8 mouse cellular contexts compared by ENCODE assay signal in genomic region chr9:13827406-13828086, GRCm38 (mm10). TPM values are rescaled to one million over a fixed set of nuclear protein-coding genes. Genes with fewer than 3 reads are reported as not detected.
DNase-seq lines count a peak whose midpoint lies in the region; ATAC-seq and TF ChIP-seq lines count a peak whose summit lies in the region.

Fam76b (plus strand) TSS chr9:13827716.

- under 1% methylated on average over 67 of the region's 67 CpGs for WGBS in bone marrow, adult 2 months
- WGBS in embryonic facial prominence, embryonic 15.5 days = under 1% methylated on average over 66 of the region's 67 CpGs
- WGBS in limb, embryonic 14.5 days = under 1% methylated on average over 60 of the region's 67 CpGs
- under 1% methylated on average over 67 of the region's 67 CpGs for WGBS in midbrain, postnatal 0 days

- H3K9me3 ChIP-seq in embryonic facial prominence, embryonic 15.5 days (replicated peaks) = no peaks in the 10 kb centered on the region
- no peaks in the 10 kb centered on the region for H3K9me3 ChIP-seq in limb, embryonic 14.5 days (ENCODE audit: control insufficient read depth, low read length)
- H3K9me3 ChIP-seq in midbrain, postnatal 0 days (ENCODE audit: low read length) = no peaks in the 10 kb centered on the region

- H3K36me3 ChIP-seq in embryonic facial prominence, embryonic 15.5 days = peaks cover 17% of the 10 kb centered on the region
- H3K36me3 ChIP-seq in limb, embryonic 14.5 days (ENCODE audit: control insufficient read depth, insufficient read depth, low read length) = peaks cover 22% of the 10 kb centered on the region
- peaks cover 13% of the 10 kb centered on the region; the same call in 1 of the 2 replicates for H3K36me3 ChIP-seq in midbrain, postnatal 0 days (ENCODE audit: insufficient read depth, low read length)

- no peaks in the 10 kb centered on the region for H3K27me3 ChIP-seq in embryonic facial prominence, embryonic 15.5 days
- H3K27me3 ChIP-seq in limb, embryonic 14.5 days (ENCODE audit: control insufficient read depth, insufficient read depth, low read length) = no peaks in the 10 kb centered on the region
- H3K27me3 ChIP-seq in midbrain, postnatal 0 days (ENCODE audit: insufficient read depth, low read length) = no peaks in the 10 kb centered on the region

- H3K4me2 ChIP-seq in embryonic facial prominence, embryonic 15.5 days (replicated peaks) = peak within 1 kb of the TSS; percentile 71
- peak within 1 kb of the TSS; percentile 79 for H3K4me2 ChIP-seq in limb, embryonic 14.5 days (replicated peaks; ENCODE audit: low read depth, low read length, severe bottlenecking)
- peak within 1 kb of the TSS; percentile 78 for H3K4me2 ChIP-seq in midbrain, postnatal 0 days (ENCODE audit: low read depth, low read length, poor library complexity, severe bottlenecking)

- H3K9ac ChIP-seq in embryonic facial prominence, embryonic 15.5 days = peak within 1 kb of the TSS; percentile 97
- H3K9ac ChIP-seq in limb, embryonic 14.5 days (ENCODE audit: low read depth, low read length, severe bottlenecking) = peak within 1 kb of the TSS; percentile 92
- peak within 1 kb of the TSS; percentile 87 for H3K9ac ChIP-seq in midbrain, postnatal 0 days (replicated peaks; ENCODE audit: low read length, poor library complexity, severe bottlenecking)

- ATAC-seq in embryonic facial prominence, embryonic 15.5 days (ENCODE audit: insufficient number of reproducible peaks, low FRiP score, low TSS enrichment, low read depth) = peak; percentile 95
- ATAC-seq in limb, embryonic 14.5 days (ENCODE audit: low FRiP score, low read depth) = peak; percentile 92
- ATAC-seq in midbrain, postnatal 0 days (ENCODE audit: low FRiP score) = peak; percentile 95

- DNase-seq in 416B (ENCODE audit: low read depth) = peak; percentile 100
- peak; percentile 100 for DNase-seq in heart, adult 8-10 months (ENCODE audit: low spot score)
- DNase-seq in kidney, adult 9 months = peak; percentile 100
- peak; percentile 100 for DNase-seq in limb, embryonic 14.5 days (ENCODE audit: low spot score)
- peak; percentile 100 for DNase-seq in midbrain, postnatal 0 days (ENCODE audit: low spot score)
- DNase-seq in spleen, postnatal 14 days (ENCODE audit: low spot score in 2 of 2) = peak; percentile 97 to 98

- peaks cover 2% of the 10 kb centered on the region; the same call in 1 of the 2 replicates for H3K4me1 ChIP-seq in bone marrow, adult 2 months (ENCODE audit: control insufficient read depth, insufficient read depth, low read length)
- H3K4me1 ChIP-seq in embryonic facial prominence, embryonic 15.5 days = peaks cover 22% of the 10 kb centered on the region
- H3K4me1 ChIP-seq in limb, embryonic 14.5 days (ENCODE audit: control insufficient read depth, insufficient read depth, low read length) = peaks cover 18% of the 10 kb centered on the region
- H3K4me1 ChIP-seq in midbrain, postnatal 0 days (ENCODE audit: insufficient read depth, low read length) = 0 out of 2 replicates have a peak, but pooled peaks cover 9% of the 10 kb centered on the region

- TF ChIP-seq POLR2A in bone marrow, adult 2 months (IDR thresholded peaks at IDR 0.05; ENCODE audit: borderline replicate concordance, control insufficient read depth, low read depth, low read length) = peak; percentile 91; the same call in 1 of the 2 replicates
- peak; percentile 29; the same call in 1 of the 2 replicates for TF ChIP-seq POLR2A in limb, embryonic 14.5 days (IDR thresholded peaks at IDR 0.05; ENCODE audit: borderline replicate concordance, extremely low read depth, insufficient read depth, insufficient read length)

- TF ChIP-seq CTCF in bone marrow, adult 2 months (IDR thresholded peaks at IDR 0.05; ENCODE audit: control insufficient read depth, insufficient read depth, low read length) = no peak
- no peak for TF ChIP-seq CTCF in midbrain, postnatal 0 days (IDR thresholded peaks at IDR 0.05)

- H3K27ac ChIP-seq in bone marrow, adult 2 months (ENCODE audit: control insufficient read depth, insufficient read depth, low read depth, low read length, poor library complexity) = peak within 1 kb of the TSS; percentile 96
- H3K27ac ChIP-seq in embryonic facial prominence, embryonic 15.5 days (replicated peaks) = peak within 1 kb of the TSS; percentile 99
- H3K27ac ChIP-seq in limb, embryonic 14.5 days (replicated peaks; ENCODE audit: low read depth, low read length) = peak within 1 kb of the TSS; percentile 99
- H3K27ac ChIP-seq in midbrain, postnatal 0 days (ENCODE audit: low read depth, low read length) = peak within 1 kb of the TSS; percentile 97

- peak within 1 kb of the TSS; percentile 82 for H3K4me3 ChIP-seq in bone marrow, adult 2 months (replicated peaks; ENCODE audit: control insufficient read depth, low read depth, low read length)
- H3K4me3 ChIP-seq in embryonic facial prominence, embryonic 15.5 days (replicated peaks) = peak within 1 kb of the TSS; percentile 91
- H3K4me3 ChIP-seq in limb, embryonic 14.5 days (replicated peaks; ENCODE audit: low read length) = peak within 1 kb of the TSS; percentile 82
- peak within 1 kb of the TSS; percentile 70 for H3K4me3 ChIP-seq in midbrain, postnatal 0 days (ENCODE audit: low read depth, low read length)

RNA-seq across cellular contexts. Expression of gene Fam76b, which starts in this region (rescaled TPM):
- polyA plus RNA-seq in bone marrow, adult 2 months (2011; ENCODE audit: insufficient read depth, insufficient read length, low replicate concordance, missing spikeins) = 13.0 and 26.3 TPM in 2 replicates
- 22.0 and 23.5 TPM in 2 replicates for polyA plus RNA-seq in embryonic facial prominence, embryonic 15.5 days (2015; fragmentation: Nextera tagmentation; extraction: Ambion mirVana)
- 1 to 10 TPM; 5.8 to 9.7 (median 7.3) TPM for total RNA-seq in heart, adult 8-10 months (2022)
- polyA plus RNA-seq in limb, embryonic 14.5 days (2012; rRNA removed) = 34.1 and 34.6 TPM in 2 replicates
- polyA plus RNA-seq in limb, embryonic 14.5 days (2014; fragmentation: Nextera tagmentation; extraction: Ambion mirVana) = 24.2 and 24.6 TPM in 2 replicates
- 24.9 and 40.6 TPM in 2 replicates for total RNA-seq in midbrain, postnatal 0 days (2014; rRNA removed)
- polyA plus RNA-seq in midbrain, postnatal 0 days (2015; fragmentation: Nextera tagmentation; extraction: Ambion mirVana) = 11.4 and 14.0 TPM in 2 replicates

Comparison
In these comparisons a context has a peak if more than half of its experiments do, and no peak if none do; other contexts are left out.
1. Peak in every context shown above with its lines: DNase-seq, ATAC-seq, H3K4me3 ChIP-seq and H3K27ac ChIP-seq.